Mouse (Mus musculus): ENCODE data around the gene Mmp15.

Gene Mmp15

DNA sequence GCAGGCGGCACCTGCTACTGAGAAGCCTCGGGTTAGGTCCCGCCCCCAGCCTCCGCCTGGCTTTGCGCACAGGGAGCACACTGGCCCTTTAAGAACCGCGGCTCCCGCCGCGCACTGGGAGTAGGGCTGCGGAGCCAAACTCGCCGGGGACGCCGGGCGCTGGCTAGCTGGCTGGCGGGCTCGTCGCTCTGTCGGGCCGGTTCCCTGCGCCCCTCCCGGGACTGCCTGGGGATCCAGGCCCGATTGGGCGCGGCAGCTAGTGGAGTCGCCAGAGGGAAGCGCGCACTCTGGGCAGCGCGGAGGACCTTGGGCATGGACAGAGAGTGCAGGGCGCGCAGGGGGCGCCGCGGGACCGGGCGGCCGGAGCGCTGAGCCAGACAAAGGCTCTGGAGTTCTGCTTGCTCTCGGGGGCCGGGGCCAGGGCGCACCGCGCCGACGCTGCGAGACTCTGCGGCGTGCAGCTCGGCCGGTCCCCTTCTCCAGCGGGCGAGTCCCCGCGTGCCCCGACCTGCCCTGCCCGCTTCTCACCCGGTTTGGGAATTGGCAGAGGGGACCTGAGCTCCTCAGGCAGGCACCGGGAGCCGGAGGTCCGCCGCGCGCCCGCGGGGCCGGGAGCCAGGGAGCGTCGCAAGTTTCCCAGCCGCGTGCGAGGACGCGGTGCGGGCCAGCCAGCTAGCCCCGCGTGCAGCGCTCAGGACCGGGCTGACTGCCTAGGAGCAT, at the start of gene Mmp15:
TSS of gene Mmp15 (plus strand) at position 118 of the 720 bp plus-strand sequence.
- DNase-seq = peak; percentile 60 to 71

GRCm38 (mm10) chr8:95302410-95302809, 49.7 kb upstream of the Mmp15 start:
- peak; percentile 26 to 69 for DNase-seq

GRCm38 (mm10) chr8:95305526-95305925, 46.5 kb upstream of the Mmp15 start:
- DNase-seq = no peak

DNA sequence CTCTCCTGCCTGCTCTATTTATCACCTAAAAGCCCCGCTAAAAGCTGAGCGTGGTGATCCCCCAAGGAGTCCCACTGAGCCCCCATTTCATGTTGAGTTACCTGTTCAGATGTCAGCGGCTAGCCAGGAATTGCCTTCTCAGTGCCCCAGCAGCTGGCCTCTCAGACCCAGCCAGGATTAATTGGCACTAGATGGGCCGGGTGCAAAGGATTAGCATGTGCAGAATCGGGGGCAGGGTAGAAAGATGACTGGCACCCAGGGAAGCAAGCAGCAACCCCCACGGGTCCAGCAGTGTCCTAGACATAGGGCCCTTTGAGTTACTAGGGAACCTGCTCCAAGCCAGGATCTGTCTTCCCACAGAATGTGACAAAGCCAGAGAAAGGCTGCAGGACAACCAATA, 45.6 kb upstream of the Mmp15 start, which contains the start of gene Cngb1:
TSS of gene Cngb1 (minus strand) at position 155 of the 400 bp plus-strand sequence.
- no peak for DNase-seq

DNA sequence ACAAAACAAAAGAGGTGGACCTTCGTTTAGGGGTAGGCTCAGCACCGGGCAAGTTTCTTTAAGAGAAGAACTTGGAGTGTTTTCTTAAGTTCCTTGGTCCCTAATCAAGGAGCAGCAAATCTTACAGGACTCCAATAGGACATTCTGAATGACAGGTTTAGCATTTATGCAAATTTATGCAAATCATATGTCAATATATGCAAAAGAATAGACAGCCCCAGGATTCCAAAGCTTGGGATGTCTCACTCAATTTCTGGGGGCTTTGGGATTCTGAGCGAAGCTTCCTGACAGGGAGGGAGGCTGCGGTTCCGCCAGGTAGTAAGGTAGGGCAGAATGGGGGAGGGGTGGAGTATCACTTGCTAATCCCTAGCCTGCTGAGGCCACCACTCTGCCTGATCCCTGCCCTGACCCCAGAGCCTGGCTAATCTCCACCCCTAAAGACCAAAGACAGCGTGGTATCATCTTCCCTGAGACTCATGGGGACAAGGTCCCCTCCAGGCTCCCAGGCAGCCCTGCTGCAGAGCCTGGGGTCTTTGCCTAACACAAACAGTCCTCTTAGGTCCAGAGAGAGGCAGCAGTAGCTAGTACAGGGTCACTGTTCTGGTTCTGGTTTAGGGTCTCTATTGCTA, 41.6 kb upstream of the Mmp15 start, which contains the start of gene Tepp:
TSS of gene Tepp (plus strand) at position 225 of the 629 bp plus-strand sequence.
- DNase-seq = no peak

DNA sequence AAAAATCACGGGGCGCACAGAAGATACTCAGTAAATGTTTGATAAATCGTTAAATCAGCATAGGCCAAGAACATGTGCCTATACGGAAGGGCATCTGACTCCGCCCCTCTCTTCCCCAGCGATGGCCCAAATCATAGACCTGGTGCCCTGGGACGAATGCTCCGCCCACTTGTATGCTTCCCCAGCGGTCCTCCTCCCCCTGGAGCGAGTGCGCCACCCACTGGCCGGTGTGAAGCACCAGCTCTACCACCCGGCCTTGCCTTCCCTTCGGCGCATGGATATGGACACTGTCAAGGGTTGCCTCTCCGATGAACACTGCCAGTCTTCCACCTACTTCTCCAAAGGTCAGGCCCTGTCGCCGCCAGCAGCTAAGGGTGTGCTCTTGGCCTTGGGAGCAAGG, 39.2 kb upstream of the Mmp15 start:
- no peak for DNase-seq

DNA sequence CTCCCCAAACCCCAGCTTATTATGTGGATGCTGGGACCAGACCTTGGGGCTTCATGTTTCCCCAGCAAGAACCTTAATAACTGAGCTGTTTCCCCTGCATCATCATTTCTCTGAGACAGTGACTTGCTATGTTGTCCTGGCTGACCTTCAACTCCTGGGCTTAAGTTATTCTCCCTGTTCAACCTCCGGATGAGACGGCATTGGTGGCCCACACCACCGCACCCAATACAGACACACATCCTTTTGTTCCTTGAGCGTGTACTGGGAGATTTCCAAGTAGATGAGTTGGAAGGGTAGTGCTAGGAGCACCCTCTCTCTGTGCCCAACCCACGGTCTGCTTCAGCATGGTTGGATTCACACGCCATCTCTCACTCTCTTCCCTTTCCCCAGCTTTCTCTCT, 38.2 kb upstream of the Mmp15 start:
- no peak for DNase-seq

- no peak for DNase-seq
Observed at GRCm38 (mm10) chr8:95314707-95315106, 37.4 kb upstream of the Mmp15 start.

DNA sequence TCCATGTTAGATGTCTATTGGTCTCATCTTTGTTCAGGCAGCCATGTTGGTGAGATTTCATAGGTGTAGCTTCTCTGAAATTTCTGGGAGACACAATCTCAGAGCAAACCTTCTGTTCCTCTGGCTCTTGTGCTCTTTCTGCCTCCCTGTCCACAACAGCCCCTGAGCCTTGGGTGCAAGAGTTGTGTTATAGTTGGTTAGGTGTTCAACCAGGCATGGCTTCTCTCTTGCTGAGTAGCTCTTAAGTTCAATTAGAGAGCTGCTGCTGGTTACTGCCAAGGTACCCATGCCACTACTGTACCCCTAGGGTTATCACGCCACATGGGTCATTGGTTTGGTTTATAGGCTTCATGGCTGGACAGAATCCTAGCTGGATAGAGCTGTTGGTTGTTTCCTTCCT, 36.7 kb upstream of the Mmp15 start:
- DNase-seq = no peak

- DNase-seq = peak; percentile 68 to 77
Observed at GRCm38 (mm10) chr8:95320224-95321139, 31.6 kb upstream of the Mmp15 start.

- DNase-seq = no peak
Observed at GRCm38 (mm10) chr8:95323201-95323600, 28.9 kb upstream of the Mmp15 start.

GRCm38 (mm10) chr8:95324646-95325045, 27.4 kb upstream of the Mmp15 start:
- DNase-seq = no peak

DNA sequence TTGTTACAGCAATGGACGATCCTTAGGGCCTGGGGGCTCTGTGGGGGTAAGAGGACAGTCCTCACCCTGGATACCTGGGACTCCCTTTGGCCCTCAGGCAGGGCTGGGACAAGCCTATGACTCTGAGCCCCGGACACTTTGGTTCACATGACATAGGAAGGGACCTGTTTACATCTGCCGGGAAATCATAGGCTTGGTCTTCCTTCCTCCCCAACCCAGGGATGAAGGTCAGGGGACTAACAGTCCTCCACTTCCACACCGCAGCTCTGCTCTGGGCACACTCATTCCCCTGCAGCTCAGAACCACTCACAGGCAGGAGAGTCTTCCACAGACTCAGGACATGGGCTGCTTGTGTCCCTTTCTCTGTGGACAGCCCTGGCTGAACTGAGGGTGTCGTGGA, 25.2 kb upstream of the Mmp15 start:
- DNase-seq = no peak

DNA sequence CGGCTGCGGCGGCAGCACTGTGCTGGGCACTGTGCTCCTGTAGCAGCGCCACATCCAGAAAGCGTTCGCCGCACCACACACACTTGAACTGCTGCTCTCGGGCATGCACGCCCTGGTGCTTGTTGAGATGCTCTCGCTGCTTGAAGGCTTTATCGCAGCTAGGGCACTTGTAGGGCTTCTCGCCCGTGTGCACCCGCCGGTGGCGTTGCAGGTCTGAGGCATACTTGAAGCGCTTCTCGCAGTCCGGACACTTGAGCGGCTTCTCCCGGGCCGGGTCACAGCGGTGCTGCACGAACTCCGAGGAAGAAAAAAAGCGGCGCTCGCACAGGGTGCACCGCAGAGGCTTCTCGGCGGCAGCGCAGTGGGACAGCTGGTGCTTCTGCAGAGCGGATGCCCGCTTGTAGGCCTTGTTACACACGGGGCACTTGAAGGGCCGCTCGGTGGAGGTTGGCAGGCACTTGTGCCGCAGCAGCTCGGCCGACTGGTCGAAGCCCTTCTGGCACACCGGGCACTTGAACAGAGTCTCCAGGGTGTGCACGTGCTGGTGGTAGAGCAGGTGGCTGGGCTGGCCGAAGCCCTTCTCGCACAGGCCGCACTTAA, 24.1 kb upstream of the Mmp15 start:
- no peak for DNase-seq

GRCm38 (mm10) chr8:95330367-95330766, 21.7 kb upstream of the Mmp15 start:
- DNase-seq = no peak

DNA sequence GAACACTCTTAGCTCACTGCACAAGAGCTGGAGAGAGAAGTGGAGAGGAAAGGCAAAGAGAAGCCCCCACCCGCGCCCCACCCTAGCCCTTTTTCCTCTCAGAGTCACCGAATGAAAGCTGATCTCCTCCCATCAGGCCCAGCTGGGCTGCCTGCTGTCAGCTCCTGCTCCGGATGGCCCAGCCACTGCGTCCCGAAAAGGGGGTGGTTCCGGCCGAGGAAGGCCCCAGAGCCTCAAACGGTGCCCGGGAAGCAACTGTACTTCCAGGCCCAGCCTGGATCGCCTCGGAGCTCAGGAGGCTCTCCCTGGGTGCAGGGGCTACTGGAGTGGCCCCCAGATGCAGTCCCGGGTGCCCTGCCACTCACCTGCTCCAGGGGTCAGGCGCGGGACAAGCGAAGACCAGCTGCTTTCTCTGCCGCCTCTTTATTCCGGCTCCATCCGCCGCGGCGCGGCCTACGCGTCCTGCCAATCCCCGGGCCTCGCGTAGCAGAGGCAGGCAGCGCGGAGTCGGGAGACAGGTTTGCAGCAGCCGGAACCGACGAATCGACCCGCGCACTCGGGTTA, 20.8 kb upstream of the Mmp15 start:
- no peak for DNase-seq

- peak; percentile 93 to 95 for DNase-seq
Observed at GRCm38 (mm10) chr8:95331720-95332436, 20.2 kb upstream of the Mmp15 start, which contains the start of the genes Zfp319 and Usb1. TSS of gene Zfp319 (minus strand) at chr8:95331950. TSS of gene Usb1 (plus strand) at chr8:95332284.

DNA sequence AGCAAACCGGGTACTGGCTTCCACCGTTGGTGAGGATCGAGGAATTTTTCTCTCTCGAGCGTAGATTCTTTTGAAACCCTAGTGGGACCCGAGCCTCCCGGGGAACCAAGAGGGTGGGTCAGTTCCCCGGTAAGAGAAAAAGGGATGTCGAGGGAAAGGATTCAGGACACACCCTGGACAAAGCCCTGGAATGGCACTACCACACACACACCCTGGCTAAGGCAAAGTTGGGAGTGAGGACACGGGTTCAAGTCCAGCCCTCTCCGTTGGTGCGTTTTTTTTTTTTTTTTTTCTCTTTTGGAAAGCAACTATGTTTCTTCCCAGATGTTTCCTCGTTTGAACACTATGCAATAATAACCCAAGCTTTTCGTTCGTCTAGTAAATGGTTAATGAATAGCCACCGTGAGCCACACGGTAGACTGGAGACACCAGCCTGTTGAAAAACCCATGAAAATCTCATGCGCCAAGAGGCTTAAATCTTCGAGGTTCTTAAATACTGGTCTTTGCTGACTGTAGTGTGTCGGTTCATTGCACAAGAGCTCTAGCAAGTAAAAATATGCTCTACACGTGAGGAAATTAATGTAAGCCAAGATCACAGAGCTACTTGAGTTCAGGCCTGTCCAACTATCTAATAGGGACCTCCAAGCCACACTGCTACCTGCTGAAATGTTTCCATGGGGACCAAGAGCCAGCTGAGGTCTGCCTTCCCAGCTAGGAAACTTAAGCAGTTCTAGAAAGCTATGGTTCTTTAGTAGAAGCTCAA, 19.4 kb upstream of the Mmp15 start:
- DNase-seq = no peak

DNA sequence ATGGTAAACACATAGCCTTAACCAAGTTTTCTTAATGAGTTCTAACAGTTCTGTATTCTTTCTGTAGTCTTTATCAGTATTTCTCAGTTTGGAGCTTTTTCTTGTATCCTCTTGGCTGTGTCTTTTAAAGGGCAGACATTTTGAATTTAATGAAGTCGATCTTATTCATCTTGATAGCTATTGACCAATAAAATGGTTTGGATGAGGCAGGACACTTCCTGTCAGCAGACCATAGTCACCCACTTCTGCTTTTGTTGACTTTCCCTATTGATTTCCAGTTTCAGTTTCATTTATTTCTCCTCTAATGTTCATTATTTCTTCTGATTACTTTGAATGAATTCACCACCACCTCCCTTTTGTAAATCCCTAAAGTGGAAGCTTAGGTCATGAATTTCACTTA, 16.4 kb upstream of the Mmp15 start:
- no peak for DNase-seq

DNA sequence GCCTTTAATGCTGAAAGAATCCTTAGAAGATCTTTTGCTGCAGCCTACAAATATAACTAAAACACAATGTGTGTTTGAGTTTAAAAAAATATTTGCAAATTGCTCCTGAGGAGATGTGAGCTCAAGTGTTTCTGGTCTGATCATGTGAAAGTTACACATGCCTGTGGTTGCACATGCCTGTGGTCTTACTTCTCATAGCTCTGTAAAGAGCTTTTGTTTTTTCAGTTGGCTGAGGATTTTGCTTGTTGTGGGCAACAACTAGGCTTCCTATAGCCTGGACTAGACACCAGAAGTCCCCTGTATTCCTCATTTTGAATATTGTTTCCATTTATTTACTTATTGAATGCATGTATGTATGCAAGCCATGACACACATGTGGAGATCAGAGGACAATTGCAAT, 15.7 kb upstream of the Mmp15 start:
- DNase-seq = no peak

DNA sequence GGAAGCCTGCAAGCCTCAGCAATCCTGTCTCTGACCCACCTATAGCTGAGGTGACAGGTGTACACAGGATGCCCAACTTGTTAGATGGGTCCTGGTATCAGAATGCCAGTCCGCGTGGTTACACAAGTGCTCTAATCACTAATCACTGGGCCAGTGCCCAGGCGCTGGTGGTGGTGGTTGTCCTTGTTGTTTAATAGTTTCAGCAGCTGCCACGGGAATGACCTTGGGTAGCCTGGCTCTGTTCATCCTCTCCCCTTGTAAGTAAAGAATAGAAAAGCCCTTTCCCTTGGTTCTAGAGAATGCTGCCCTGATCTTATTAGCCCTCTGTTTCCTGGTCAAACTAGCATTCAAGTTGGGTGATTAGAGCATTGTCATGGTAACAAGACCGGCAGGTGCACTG, 10.3 kb upstream of the Mmp15 start:
- no peak for DNase-seq

Data from cerebellum, postnatal 14 days (tissue).